Mouse (Mus musculus) hindbrain, embryonic 13.5 days (tissue): ENCODE results near the gene Dhdds. TPM values are rescaled to one million over a fixed set of nuclear protein-coding genes. Genes with fewer than 3 reads are reported as not detected.
A peak's percentile ranks its signal among the peaks of the same experiment; 100 is the strongest.

Experiments
- ATAC-seq: fragments of 200-750 bp; cut with Nextera tagmentation; 2 replicates; pipeline ENCODE4 v1.8.0; 2017; ENCODE audit warnings: moderate TSS enrichment; ENCODE audit not compliant: low FRiP score
- H3K27ac ChIP-seq: fragments of 300-500 bp; sonication (generic); 2 replicates; pipeline ENCODE4 v1.5.1; 2015; ENCODE audit warnings: inconsistent platforms, mild to moderate bottlenecking, moderate library complexity
- H3K27me3 ChIP-seq: fragments of 300-500 bp; sonication (generic); 2 replicates; pipeline ENCODE4 v1.6.1; 2015; ENCODE audit warnings: mild to moderate bottlenecking, inconsistent platforms
- H3K36me3 ChIP-seq: fragments of 300-500 bp; sonication (generic); 2 replicates; pipeline ENCODE4 v1.6.1; 2015; ENCODE audit warnings: mild to moderate bottlenecking, inconsistent platforms
- H3K4me1 ChIP-seq: fragments of 300-500 bp; sonication (generic); replicated peaks from 2 replicates; pipeline ENCODE4 v1.6.1; 2015; ENCODE audit warnings: inconsistent platforms
- H3K4me2 ChIP-seq: fragments of 300-500 bp; sonication (generic); 2 replicates; pipeline ENCODE4 v1.6.1; 2015; ENCODE audit warnings: inconsistent platforms, mild to moderate bottlenecking, moderate library complexity
- H3K4me3 ChIP-seq: fragments of 300-500 bp; sonication (generic); 2 replicates; pipeline ENCODE4 v1.5.1; 2015; ENCODE audit warnings: mild to moderate bottlenecking, inconsistent platforms
- H3K9ac ChIP-seq: fragments of 300-500 bp; sonication (generic); 2 replicates; pipeline ENCODE4 v1.6.1; 2015; ENCODE audit warnings: mild to moderate bottlenecking, inconsistent platforms
- H3K9me3 ChIP-seq: fragments of 300-500 bp; sonication (generic); 2 replicates; pipeline ENCODE4 v1.6.1; 2016; ENCODE audit warnings: inconsistent platforms
- WGBS: fragments of 180-500 bp; shearing (Covaris S2); methylation state at CpG from one replicate; pipeline ENCODE4 v1.1.7; 2015; 5-methylcytosine and 5-hydroxymethylcytosine counted together
- polyA plus RNA-seq: library from polyadenylated mRNA; unstranded; fragments of >200 nt; fragmentation: Nextera tagmentation; extraction: Ambion mirVana; gene quantifications from 2 replicates; pipeline ENCODE4 v1.2.1, GENCODE M21; 2015

Gene Dhdds
- polyA plus RNA-seq, 1 experiment from 2014 or later = 44.0 TPM

DNA sequence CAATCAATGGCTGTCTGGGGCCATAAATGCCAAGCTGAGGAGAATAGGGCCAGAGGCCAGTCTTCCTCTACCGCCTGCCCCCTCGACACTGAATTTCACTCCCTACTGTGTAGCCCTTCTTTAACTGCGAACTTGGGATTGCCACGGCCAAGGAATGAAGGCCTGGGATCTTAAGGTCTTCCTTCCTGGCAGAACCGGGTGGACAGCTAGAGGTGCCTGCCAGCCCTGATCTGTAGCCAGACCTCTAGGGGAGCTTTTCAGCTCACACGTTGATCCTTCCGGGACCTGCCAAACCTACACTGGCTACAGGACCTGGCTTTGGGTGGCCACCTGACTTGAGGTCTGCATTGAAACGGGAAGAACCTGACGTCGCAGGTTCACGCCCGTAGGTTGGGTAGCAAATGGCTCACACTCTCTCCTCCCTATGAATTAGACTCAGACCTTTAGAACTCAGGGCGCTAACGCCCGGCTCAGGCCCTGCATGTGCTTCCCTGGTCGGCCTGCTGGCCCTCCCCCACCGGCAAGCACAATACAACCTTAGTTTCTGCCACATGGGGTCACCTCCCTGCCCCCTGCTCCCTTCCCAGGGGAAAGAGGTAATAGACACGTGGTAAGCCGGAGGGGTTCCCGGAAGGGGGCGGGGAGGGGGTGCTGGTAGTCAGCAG is 16.6 kb upstream of the Dhdds start:
- Histone ChIP-seq H3K9ac (peak overlapping the region; percentile 63), H3K27ac (no peak overlapping the region), H3K36me3 (no peaks in the 10 kb centered on the region), H3K4me3 (peak overlapping the region; percentile 36), H3K9me3 (no peaks in the 10 kb centered on the region), H3K4me2 (peak overlapping the region; percentile 57), H3K4me1 (peaks cover 44% of the 10 kb centered on the region), H3K27me3 (peaks cover 20% of the 10 kb centered on the region)
- ATAC-seq = no peak
- WGBS = 2% methylated on average over 21 of the region's 21 CpGs

DNA sequence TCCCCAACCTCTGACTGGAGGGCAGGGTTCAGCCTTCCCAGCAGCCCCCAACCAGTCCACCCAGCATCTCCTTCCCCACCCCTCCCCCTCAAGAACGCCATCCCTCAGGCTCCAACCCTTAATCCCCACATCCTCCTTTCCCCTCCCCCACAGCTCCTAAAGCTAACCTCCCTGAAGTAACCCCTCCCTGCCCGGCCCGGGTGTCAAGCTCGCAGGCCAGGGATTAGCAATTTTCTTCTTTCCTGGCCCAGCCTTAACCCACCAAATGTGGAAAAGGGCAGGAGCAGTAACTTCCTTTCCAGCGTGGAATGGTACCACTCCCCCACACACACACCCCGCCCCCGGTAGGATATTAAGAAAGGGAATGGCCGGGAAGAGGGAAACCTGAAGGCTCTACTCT is 16.0 kb upstream of the Dhdds start:
- WGBS = 2% methylated on average over 8 of the region's 8 CpGs
- peak overlapping the region; percentile 63; the same call in 1 of the 2 replicates for H3K9ac ChIP-seq
- no peaks in the 10 kb centered on the region for H3K9me3 ChIP-seq
- no peaks in the 10 kb centered on the region for H3K36me3 ChIP-seq
- H3K4me2 ChIP-seq = peak overlapping the region; percentile 57; the same call in 1 of the 2 replicates
- no peak for ATAC-seq
- no peak overlapping the region for H3K27ac ChIP-seq
- H3K4me3 ChIP-seq = no peak overlapping the region
- peaks cover 20% of the 10 kb centered on the region for H3K27me3 ChIP-seq
- peaks cover 49% of the 10 kb centered on the region for H3K4me1 ChIP-seq

DNA sequence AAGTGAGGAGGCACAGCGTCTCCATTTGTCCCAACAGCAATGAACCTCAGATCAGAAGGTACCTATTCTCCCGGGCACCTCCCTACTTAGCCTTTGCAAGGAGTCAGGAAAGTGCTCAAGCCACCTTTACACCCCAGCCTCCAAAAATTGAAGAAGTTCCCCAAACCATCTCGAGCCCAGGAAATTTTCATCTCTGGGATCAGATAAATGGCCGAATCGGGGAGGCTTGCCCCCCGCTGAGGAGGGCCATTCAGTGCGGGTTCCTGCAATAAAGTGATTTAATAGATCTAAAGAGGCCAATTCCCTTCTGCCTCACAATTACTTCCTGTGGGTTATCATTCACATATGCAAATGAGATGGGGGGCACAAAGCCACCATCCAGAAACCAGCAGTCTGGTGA is 15.5 kb upstream of the Dhdds start:
- H3K4me3 ChIP-seq = no peak overlapping the region
- H3K27ac ChIP-seq = no peak overlapping the region
- peaks cover 54% of the 10 kb centered on the region for H3K4me1 ChIP-seq

DNA sequence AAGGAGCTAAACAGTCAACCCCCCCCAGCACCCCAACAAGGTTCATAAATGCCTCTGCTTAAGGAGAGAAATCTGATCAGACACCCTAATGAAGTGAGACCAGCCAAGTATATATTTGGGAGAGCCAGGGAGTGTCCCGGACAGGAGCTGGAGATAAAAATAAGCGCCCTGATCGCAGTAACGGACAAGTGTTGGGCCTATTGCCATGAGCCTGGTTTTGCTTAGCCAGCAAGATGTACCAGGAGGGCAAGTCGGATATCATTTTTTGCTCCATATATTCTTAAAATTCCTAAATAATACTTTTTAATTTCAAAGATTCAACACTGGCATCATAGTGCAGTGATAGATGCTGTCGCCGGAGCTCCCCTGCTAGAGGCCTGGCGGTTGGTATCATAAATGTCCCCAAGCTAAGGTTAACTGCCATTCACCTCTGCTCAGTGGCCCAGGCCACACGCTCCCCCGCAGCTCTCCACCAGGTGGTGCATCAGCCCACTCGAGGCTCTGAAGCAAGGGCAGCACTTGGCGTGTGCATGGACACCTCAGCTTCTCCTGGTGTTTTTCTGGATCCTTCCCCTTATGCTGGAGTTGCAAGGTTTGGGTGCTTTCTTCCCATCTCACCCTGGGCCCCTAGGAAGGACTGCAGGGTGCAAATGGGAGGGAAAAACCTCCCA is 12.3 kb upstream of the Dhdds start:
- 44% methylated on average over 12 of the region's 12 CpGs for WGBS
- Histone ChIP-seq H3K4me1 (peaks cover 31% of the 10 kb centered on the region), H3K27ac (no peak overlapping the region), H3K27me3 (peaks cover 14% of the 10 kb centered on the region), H3K9me3 (no peaks in the 10 kb centered on the region), H3K36me3 (no peaks in the 10 kb centered on the region), H3K4me3 (no peak overlapping the region), H3K9ac (no peak overlapping the region), H3K4me2 (no peak overlapping the region)
- ATAC-seq = no peak

More for the DNA sequence above, 15.5 kb upstream of the Dhdds start:
- H3K9ac ChIP-seq = no peak overlapping the region
- no peaks in the 10 kb centered on the region for H3K9me3 ChIP-seq
- H3K36me3 ChIP-seq = no peaks in the 10 kb centered on the region
- H3K27me3 ChIP-seq = peaks cover 20% of the 10 kb centered on the region
- no peak for ATAC-seq
- no peak overlapping the region for H3K4me2 ChIP-seq
- WGBS = 4% methylated on average over 7 of the region's 7 CpGs

DNA sequence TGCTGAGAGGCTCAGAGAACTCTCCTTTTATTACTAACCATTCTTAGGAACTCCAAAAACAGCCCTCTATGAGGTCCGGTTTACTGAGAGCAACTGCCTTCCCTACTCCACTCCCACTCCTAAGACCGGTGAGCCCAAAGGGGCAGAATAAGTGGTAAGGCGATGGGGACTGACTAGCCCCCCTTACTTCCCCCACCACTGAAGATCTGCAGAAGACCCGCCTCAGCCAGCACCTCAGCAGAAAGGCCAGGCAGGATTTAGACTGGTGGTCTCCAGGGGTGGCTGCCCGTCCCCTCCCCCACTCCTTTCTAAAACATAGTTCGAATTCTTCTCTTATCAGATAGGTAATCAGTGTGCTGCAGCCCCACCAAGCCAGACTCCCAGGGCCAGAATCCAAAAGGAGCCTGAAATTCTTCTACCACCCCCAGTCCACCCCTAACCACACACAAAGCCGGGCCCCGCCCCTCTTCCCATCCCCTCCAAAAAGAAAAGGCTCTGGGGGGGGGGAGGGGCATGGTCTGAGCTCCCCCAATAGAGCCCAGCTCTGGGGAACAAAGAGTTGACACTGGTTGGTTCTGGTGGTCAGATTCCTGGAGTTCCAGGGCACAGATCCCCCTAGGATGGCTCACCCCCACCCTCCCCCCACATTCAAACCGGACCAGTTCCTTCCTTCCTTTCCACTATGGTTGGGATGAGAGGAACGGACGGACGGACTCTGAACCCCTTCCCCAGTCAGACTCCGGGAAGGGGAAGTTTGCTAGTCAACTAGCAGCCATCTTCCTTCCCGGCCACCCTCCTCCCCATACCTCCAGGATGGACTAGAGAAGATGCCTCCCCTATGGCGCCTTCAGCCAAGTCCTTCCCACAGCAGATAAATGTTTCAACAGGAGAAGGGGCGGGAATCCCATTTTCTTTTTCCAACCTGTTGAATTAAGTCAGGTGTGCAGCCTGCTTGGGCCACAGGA is 11.0 kb upstream of the Dhdds start:
- no peak for ATAC-seq
- Histone ChIP-seq H3K4me3 (no peak overlapping the region), H3K4me2 (no peak overlapping the region), H3K27ac (no peak overlapping the region), H3K27me3 (0 out of 2 replicates have a peak, but pooled peaks cover 2% of the 10 kb centered on the region), H3K36me3 (no peaks in the 10 kb centered on the region), H3K9ac (no peak overlapping the region), H3K9me3 (no peaks in the 10 kb centered on the region), H3K4me1 (peaks cover 18% of the 10 kb centered on the region)
- WGBS = 10% methylated on average over 16 of the region's 16 CpGs

DNA sequence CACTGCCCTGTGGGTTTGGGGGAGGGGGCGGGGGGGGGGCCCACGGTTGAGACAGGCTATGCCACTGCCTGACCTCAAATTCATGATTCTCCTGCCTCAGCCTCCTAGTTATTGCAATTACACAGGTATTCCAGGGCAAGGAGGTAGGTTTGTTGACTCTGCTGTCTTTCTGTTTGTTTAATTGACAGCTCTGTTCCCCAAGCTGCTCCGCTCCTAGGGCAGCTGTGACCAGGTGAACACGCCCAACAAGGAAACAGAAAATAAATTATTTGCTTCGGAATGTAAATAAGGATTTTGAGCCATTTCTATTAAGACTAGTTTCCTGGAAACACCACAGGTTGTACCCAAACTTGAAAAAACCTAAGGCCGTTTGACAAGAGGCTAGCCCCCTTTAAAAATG is 9.0 kb upstream of the Dhdds start:
- no peak for ATAC-seq
- 77% methylated on average over 6 of the region's 6 CpGs for WGBS

DNA sequence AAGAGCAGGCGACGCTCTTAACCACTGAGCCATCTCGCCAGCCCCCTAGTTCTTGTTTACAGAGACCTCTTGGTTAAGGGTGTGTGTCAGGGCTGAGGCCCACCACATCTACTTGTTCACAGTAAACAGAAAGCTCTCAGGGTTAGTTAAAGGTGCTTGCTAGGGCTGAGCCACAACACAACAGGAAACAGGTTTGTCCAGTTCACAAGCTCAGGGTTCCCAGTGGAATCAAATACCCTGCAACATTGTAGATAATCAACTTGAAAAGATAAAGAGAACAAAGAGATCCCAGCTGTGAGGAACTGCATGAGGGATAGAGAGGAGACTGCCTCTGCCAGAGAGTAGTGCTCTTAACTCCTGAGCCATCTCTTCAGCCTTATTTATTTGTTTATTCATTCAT is 6.1 kb upstream of the Dhdds start:
- no peak overlapping the region for H3K9ac ChIP-seq
- ATAC-seq = no peak
- WGBS = 93% methylated on average over 3 of the region's 3 CpGs
- H3K36me3 ChIP-seq = no peaks in the 10 kb centered on the region
- H3K4me2 ChIP-seq = no peak overlapping the region
- no peaks in the 10 kb centered on the region for H3K9me3 ChIP-seq
- H3K27ac ChIP-seq = no peak overlapping the region
- H3K4me3 ChIP-seq = no peak overlapping the region
- no peaks in the 10 kb centered on the region for H3K27me3 ChIP-seq
- H3K4me1 ChIP-seq = 0 out of 2 replicates have a peak, but pooled peaks cover 7% of the 10 kb centered on the region

More for the DNA sequence above, 9.0 kb upstream of the Dhdds start:
- H3K4me3 ChIP-seq = no peak overlapping the region
- H3K27me3 ChIP-seq = no peaks in the 10 kb centered on the region
- no peak overlapping the region for H3K9ac ChIP-seq
- no peaks in the 10 kb centered on the region for H3K36me3 ChIP-seq
- H3K4me2 ChIP-seq = no peak overlapping the region
- no peak overlapping the region for H3K27ac ChIP-seq
- peaks cover 10% of the 10 kb centered on the region; the same call in 1 of the 2 replicates for H3K4me1 ChIP-seq
- H3K9me3 ChIP-seq = no peaks in the 10 kb centered on the region

DNA sequence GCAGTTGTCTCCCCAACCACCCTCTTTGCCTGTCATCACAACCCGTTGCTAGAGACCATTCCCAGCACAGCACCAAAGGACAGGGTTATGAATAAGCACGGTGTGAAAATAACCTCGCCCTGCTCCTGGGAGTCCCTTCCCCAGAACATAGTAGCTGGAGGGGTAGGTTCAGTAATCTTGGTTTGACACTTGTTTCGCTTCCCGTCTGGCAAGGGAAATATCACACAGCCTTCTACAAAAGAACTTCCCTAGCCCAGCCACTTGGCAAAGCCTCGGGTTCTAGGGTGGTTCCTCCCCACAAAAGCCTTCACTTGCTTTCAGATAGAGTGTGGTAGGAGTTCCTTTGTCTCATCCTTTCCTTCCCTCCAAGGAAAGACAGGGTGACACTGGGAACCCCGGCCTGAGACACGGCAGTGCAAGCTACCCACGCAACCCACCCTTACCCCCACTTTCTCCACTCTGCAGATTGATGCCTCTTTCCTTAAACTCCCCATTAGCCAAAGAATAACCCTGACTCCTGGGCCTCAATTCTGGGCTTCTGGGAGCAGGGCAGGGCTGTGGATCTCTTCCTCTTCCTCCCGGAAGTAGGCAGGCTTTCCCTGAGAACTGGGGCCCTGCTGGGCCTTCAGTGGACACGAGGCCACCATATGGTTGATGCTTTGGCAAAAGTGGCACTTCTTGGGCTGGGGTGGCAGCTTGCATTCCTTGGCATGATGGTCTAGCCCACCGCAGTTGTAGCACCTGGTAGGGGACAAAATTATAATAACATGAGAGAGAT is 5.1 kb upstream of the Dhdds start:
- Histone ChIP-seq H3K4me2 (no peak overlapping the region), H3K9me3 (no peaks in the 10 kb centered on the region), H3K27ac (no peak overlapping the region), H3K27me3 (no peaks in the 10 kb centered on the region), H3K9ac (no peak overlapping the region), H3K4me1 (peaks cover 4% of the 10 kb centered on the region; the same call in 1 of the 2 replicates), H3K4me3 (no peak overlapping the region), H3K36me3 (no peaks in the 10 kb centered on the region)
- WGBS = 84% methylated on average over 12 of the region's 12 CpGs
- no peak for ATAC-seq

DNA sequence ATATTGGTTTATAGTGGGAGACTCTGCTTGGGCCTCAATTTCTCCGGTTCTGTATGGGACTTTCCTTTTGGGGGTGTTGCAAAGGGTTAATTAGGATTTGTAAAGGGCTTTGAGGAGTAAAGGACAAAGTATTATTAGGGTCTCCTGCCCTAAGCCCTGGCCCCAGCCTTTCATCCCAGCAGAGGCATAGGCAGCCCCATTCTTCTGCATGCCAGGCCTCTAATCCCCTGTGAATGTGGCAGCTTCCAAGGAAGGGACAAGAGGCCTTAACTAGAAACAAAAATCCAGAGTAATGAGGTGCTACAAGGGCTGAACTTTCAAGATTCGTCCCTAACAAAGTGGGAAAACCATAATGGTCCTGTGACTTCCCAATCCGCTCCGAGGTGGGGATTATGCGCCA is 2.2 kb upstream of the Dhdds start:
- no peak overlapping the region for H3K4me2 ChIP-seq
- 55% methylated on average over 5 of the region's 5 CpGs for WGBS
- H3K27ac ChIP-seq = no peak overlapping the region
- H3K4me1 ChIP-seq = peaks cover 14% of the 10 kb centered on the region
- H3K36me3 ChIP-seq = peaks cover 1% of the 10 kb centered on the region; the same call in 1 of the 2 replicates
- no peaks in the 10 kb centered on the region for H3K27me3 ChIP-seq
- no peak for ATAC-seq
- no peaks in the 10 kb centered on the region for H3K9me3 ChIP-seq
- H3K4me3 ChIP-seq = no peak overlapping the region
- H3K9ac ChIP-seq = no peak overlapping the region

DNA sequence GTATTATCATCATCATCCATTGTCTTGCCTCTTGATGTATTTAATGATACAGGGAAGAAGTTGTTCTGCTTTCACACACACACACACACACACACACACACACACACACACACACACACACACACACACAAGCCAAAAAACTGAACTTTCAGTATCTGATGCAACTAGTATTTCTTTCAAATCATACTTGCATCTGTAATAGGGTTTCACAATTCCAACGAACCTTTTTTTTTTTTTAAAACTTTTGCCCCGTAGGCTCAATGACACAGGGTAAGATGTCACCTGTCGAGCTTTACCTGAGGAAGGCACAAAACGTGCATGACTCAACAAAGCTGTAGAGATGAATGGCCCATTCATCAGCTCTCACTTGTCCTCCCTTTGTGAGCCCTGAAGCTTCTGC is 1.5 kb upstream of the Dhdds start:
- WGBS = 65% methylated on average over 4 of the region's 4 CpGs
- H3K27ac ChIP-seq = no peak overlapping the region
- no peak for ATAC-seq
- peaks cover 3% of the 10 kb centered on the region; the same call in 1 of the 2 replicates for H3K36me3 ChIP-seq
- no peak overlapping the region for H3K9ac ChIP-seq
- no peaks in the 10 kb centered on the region for H3K27me3 ChIP-seq
- peaks cover 14% of the 10 kb centered on the region for H3K4me1 ChIP-seq
- no peak overlapping the region for H3K4me3 ChIP-seq
- H3K4me2 ChIP-seq = no peak overlapping the region
- no peaks in the 10 kb centered on the region for H3K9me3 ChIP-seq

DNA sequence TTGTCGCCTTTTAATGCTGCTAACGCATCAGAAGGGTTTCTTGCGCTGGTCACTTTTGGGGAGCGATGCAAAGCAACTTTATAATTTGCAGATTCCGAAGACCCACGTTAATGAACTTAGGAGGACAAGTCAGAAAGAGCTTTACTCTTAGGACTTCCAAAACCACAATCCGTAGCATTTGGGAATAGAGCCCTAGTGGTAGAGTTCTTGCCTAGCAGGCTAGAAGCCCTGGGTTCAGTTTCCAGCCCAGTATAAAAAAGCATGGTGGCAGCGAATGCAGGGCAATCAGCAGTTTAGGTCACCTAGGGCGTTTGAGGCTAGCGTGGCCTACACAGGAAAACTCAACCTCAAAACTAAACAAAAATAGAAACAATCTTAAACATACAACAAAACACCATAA is 992 bp upstream of the Dhdds start:
- ATAC-seq = no peak
- H3K9ac ChIP-seq = no peak overlapping the region
- no peaks in the 10 kb centered on the region for H3K27me3 ChIP-seq
- no peak overlapping the region for H3K27ac ChIP-seq
- no peaks in the 10 kb centered on the region for H3K9me3 ChIP-seq
- no peak overlapping the region for H3K4me2 ChIP-seq
- WGBS = 39% methylated on average over 10 of the region's 10 CpGs
- H3K4me3 ChIP-seq = no peak overlapping the region
- H3K36me3 ChIP-seq = peaks cover 8% of the 10 kb centered on the region
- peaks cover 14% of the 10 kb centered on the region for H3K4me1 ChIP-seq
